Mouse (Mus musculus) liver, adult (tissue): ENCODE results near the gene A230050P20Rik.

Experiments
- GATA4 ChIP-seq: IDR thresholded peaks from 2 replicates; pipeline ENCODE4 v1.6.1; 2014; ENCODE audit warnings: mild to moderate bottlenecking, low read length; ENCODE audit not compliant: insufficient replicate concordance

Gene A230050P20Rik

DNA sequence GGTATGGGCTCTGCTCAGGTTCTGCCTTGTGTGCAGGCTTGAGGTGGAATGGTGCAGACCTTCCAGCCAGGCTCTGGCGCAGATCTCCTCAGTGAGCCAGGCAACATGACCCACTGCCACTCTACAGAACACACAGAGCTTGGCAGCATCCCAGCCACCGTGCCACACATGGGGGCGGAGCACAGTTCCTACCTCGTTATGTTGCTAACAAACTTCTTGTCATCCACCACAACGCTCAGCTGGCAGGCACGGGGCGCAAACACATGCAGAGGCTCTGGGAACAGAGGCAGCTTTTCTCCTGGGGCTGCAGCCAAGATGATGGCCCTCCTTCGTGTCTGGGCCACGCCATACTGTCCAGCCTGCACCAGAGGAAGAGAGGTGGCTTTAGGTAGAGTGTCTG is 41.5 kb downstream of the A230050P20Rik start:
- no peak for TF ChIP-seq GATA4

DNA sequence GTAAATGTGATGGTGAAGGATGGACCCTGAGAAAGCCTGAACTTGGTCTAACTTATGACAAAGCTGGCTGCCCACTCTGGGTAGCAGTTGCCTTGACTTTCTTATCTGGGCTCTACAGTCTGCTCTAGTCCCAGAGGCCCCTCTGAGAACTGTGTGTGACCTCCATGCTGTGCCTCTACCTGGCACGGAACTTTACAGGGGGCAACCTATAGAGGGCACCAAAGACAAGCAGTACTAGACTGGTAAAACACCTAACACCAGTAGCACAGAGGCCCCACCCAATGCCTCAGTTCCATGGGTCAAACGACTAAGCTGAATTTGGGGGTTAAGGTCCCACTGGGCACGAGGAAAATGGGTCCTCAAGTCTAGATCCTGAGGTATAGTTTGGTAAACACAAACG is 47.7 kb downstream of the A230050P20Rik start:
- TF ChIP-seq GATA4: no peak

DNA sequence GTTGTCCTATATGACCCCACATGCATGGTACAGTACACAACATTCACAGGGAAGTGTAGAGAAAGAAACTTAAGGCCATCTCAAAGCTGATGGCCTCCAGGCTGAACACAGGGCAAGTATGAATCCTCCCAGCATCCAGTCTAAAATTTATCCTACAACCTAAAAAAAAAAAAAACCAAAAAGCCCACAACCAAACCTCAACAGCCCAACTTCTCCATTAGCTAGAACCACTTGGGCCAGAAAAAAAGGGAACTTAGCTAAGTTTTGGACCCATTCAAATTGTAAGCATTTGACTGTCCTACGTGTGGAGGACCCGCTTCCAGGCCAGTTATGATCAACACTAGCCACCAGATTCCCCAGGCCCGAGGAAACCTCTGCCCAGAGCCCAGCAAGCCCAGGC is 54.8 kb downstream of the A230050P20Rik start:
- TF ChIP-seq GATA4: no peak
